Comparison of ENCODE assay signal across 9 mouse cellular contexts in genomic region chr2:17852740-17853499, GRCm38 (mm10).
A peak's percentile ranks its signal among the peaks of the same experiment; 100 is the strongest.
DNase-seq lines count a peak whose midpoint lies in the region; ATAC-seq lines count a peak whose summit lies in the region.
"Had no signal": no experiment of that assay in that cellular context is flagged by ENCODE, and none has a peak within 500 bp of the region (broad histone marks: within the 10 kb centered on the region; RNA-seq: fewer than 3 reads in every experiment).

No protein-coding gene starts in this region.

- no peaks in the 10 kb centered on the region for H3K36me3 ChIP-seq in forebrain, embryonic 10.5 days (replicated peaks)
- H3K36me3 ChIP-seq in hindbrain, embryonic 16.5 days (ENCODE audit: control insufficient read depth, insufficient read depth, low read length): no peaks in the 10 kb centered on the region
- no peaks in the 10 kb centered on the region for H3K36me3 ChIP-seq in neural tube, embryonic 12.5 days

- H3K27me3 ChIP-seq in forebrain, embryonic 10.5 days (ENCODE audit: poor library complexity, severe bottlenecking): peaks cover 4% of the 10 kb centered on the region; the same call in 1 of the 2 replicates
- H3K27me3 ChIP-seq in hindbrain, embryonic 16.5 days (replicated peaks; ENCODE audit: control insufficient read depth, insufficient read depth, low read length): no peaks in the 10 kb centered on the region
- H3K27me3 ChIP-seq in neural tube, embryonic 12.5 days (replicated peaks): no peaks in the 10 kb centered on the region

- H3K27ac ChIP-seq in forebrain, embryonic 10.5 days: peak overlapping the region; percentile 65
- H3K27ac ChIP-seq in hindbrain, embryonic 16.5 days (ENCODE audit: low read depth, low read length): no peak overlapping the region
- H3K27ac ChIP-seq in neural tube, embryonic 12.5 days: no peak overlapping the region

- DNase-seq in kidney, postnatal 10 days: peak; percentile 24
- no peak for DNase-seq in kidney, adult 11 months
- DNase-seq in forebrain, embryonic 10.5 days (ENCODE audit: extremely low spot score, low spot score): no peak
- DNase-seq in adrenal gland, postnatal 25 days: no peak
- DNase-seq in spleen, postnatal 36 days (ENCODE audit: low spot score in 2 of 2): no peak
- DNase-seq in thymus, postnatal 25 days: no peak
- DNase-seq: cerebellum, adult 9-10 months had no signal

- H3K9me3 ChIP-seq in forebrain, embryonic 10.5 days: no peaks in the 10 kb centered on the region
- H3K9me3 ChIP-seq in hindbrain, embryonic 16.5 days (ENCODE audit: control insufficient read depth, low read length): no peaks in the 10 kb centered on the region
- no peaks in the 10 kb centered on the region for H3K9me3 ChIP-seq in neural tube, embryonic 12.5 days

- peak; percentile 44; the same call in 1 of the 2 replicates for ATAC-seq in hindbrain, embryonic 16.5 days
- peak; percentile 33 for ATAC-seq in neural tube, embryonic 12.5 days (ENCODE audit: low FRiP score, low read depth)

- peak overlapping the region; percentile 40 for H3K4me3 ChIP-seq in forebrain, embryonic 10.5 days
- peak overlapping the region; percentile 25 for H3K4me3 ChIP-seq in hindbrain, embryonic 16.5 days (ENCODE audit: low read length)
- 0 out of 2 replicates have a peak overlapping the region, but pooled peaks have one; percentile 5 for H3K4me3 ChIP-seq in neural tube, embryonic 12.5 days

- peaks cover 16% of the 10 kb centered on the region for H3K4me1 ChIP-seq in forebrain, embryonic 10.5 days
- peaks cover 15% of the 10 kb centered on the region; the same call in 1 of the 2 replicates for H3K4me1 ChIP-seq in hindbrain, embryonic 16.5 days (ENCODE audit: control insufficient read depth, insufficient read depth, low read depth, low read length)
- peaks cover 8% of the 10 kb centered on the region for H3K4me1 ChIP-seq in neural tube, embryonic 12.5 days

- 0 out of 2 replicates have a peak overlapping the region, but pooled peaks have one; percentile 4 for H3K9ac ChIP-seq in hindbrain, embryonic 16.5 days (ENCODE audit: low read depth, low read length)
- H3K9ac ChIP-seq in neural tube, embryonic 12.5 days: no peak overlapping the region

- peak overlapping the region; percentile 58 for H3K4me2 ChIP-seq in hindbrain, embryonic 16.5 days (ENCODE audit: low read length)
- H3K4me2 ChIP-seq in neural tube, embryonic 12.5 days (replicated peaks): peak overlapping the region; percentile 55

- WGBS in forebrain, embryonic 10.5 days: 4% methylated on average over 16 of the region's 16 CpGs
- 4% methylated on average over 16 of the region's 16 CpGs for WGBS in hindbrain, embryonic 16.5 days
- 2% methylated on average over 16 of the region's 16 CpGs for WGBS in neural tube, embryonic 12.5 days
